Mouse (Mus musculus) inflammation-experienced regulatory T-cells, adult 6 months (primary cell): Measurements from ENCODE around the gene Chrna3. TPM values are rescaled to one million over a fixed set of nuclear protein-coding genes. Genes with fewer than 3 reads are reported as not detected.

Source experiments
- ATAC-seq: one replicate; pipeline ENCODE4 v1.8.0; 2017
- polyA plus RNA-seq, 3 experiments: library from polyadenylated mRNA; unstranded; fragments of 100-300 nt; shearing (Covaris generic); gene quantifications; one replicate each; pipeline ENCODE4 v1.2.1; 2017

Chrna3 gene
- polyA plus RNA-seq: under 1 TPM in 1 of 3 experiments, not detected in 2; 0.12 TPM

DNA sequence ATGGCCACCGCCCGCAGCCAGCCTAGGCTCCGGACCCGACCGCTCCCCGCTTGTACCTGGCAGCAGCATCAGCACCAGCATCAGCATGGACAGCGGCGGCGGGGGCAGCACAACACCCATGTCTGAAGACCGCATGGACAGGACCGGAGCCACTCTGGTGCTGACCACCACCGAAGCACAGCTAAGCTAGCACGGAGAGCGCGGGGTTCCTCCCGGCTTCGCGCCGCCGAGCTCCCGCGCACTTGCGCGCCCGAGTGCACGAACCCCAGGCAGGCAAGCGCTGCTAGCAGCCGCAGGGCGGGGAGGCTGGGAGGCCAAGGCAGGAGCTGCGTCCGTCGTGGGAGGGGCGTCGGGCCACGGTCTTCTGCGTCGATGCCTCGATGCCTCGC lies at the start of gene Chrna3:
TSS of gene Chrna3 (minus strand) at position 288 of the 389 bp plus-strand sequence.
- no peak for ATAC-seq

DNA sequence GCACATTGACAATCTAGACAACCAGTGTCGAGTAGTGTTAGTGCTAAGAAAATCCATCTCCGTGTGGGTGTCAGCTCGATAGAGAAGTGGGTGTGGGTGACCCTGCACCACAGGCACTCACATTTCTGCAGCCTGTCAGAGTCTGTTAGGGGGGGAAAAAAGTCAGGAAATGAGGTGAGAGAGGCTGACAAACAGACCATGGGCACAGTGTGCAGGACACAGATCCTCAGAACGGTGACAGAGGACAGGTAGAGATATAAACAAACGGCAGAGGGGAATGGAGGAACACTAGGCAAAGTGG lies 41.6 kb upstream of the Chrna3 start:
- no peak for ATAC-seq

DNA sequence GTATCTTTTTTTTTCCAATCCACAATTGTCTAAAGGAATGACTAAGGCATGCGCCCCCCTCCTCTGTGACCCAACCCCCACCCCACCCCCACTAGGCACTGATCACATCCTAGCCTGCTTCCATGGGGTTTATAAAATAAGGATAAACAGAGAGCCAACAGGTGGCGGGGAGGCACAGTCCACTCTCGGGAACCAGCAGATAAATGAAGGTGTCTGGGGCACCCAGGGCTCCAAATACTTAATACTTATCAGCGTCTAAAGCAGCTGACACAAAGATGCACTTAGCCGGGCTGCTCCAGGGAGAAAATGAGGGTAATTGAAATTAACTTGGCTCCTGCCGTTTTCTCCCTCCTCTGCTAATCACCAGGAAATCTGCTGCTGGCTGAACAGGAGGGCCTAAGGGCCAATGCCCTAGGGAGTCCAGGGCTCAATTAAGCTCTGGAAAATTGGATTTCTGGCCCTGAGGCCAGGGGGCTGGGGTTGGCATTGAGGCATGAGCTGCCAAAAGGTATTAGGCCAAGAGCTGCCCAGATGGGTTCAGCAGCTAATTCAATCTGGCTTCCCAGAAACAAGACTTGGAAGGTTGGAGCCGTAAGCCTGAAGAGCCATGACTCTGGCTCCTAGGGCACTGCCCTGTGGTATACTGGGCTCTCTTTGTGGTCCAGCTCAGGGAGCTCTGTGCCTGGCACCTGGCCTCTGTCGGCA lies 41.0 kb upstream of the Chrna3 start:
- no peak for ATAC-seq

DNA sequence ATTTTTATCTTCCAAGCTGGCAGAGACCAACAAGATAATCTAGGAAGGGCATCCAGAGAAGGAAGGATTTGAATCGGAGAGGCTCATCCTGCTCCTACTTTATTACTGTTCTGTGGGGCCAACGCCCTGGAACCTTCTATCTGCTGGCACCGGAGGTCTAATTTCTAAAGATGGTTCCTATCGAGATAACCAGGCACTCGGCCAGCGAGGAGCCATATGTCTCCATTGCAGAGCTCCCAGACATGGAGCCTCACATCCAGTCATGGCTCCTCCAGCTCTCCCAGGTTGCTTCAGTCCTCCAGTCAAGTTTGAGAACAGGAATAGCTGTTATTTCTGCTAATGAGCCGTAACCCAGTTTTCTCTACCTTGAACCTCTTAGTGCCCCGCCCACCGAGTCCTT lies 38.9 kb upstream of the Chrna3 start:
- ATAC-seq: no peak

DNA sequence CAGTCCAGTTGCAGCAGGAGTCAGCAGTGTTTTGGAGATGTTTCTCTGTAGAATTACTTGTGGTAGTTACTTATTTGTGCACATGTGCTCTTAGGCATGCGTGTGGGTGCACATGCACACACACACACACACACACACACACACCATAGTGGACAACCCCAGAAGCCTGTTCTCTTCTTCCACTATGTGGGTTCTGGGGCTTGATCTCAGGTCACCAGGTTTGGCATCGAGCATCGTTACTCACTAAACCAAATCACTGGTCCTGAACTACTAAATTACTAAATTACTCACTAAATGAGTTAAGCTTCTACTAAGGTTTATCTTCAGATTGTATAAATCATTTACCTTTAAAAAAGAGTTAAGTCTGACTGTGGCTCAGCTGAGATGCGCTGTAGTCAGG lies 31.7 kb upstream of the Chrna3 start:
- ATAC-seq: no peak

DNA sequence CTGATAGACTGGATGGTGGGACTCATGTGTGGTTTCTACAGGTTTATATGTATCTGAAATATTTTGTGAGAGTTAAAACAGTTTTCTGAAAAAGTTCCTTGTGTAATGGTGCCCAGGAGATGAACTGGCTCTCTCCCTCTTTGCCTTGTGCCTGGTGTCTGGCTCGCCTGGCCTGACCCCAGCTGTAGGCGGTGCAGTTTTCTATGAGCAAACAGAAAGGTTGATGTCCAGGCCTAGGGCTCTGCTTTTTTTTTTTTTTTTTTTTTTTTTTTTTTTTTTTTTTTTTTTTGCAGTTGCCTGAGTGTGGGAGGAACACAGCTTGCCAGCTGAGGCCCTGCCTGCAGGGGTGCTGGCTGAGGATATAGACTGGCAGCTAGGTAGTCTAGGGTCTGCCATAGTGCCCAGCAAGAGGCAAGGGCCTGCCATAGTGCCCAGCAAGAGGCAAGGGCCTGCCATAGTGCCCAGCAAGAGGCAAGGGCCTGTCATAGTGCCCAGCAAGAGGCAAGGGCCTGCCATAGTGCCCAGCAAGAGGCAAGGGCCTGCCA lies 29.1 kb upstream of the Chrna3 start:
- ATAC-seq: no peak

DNA sequence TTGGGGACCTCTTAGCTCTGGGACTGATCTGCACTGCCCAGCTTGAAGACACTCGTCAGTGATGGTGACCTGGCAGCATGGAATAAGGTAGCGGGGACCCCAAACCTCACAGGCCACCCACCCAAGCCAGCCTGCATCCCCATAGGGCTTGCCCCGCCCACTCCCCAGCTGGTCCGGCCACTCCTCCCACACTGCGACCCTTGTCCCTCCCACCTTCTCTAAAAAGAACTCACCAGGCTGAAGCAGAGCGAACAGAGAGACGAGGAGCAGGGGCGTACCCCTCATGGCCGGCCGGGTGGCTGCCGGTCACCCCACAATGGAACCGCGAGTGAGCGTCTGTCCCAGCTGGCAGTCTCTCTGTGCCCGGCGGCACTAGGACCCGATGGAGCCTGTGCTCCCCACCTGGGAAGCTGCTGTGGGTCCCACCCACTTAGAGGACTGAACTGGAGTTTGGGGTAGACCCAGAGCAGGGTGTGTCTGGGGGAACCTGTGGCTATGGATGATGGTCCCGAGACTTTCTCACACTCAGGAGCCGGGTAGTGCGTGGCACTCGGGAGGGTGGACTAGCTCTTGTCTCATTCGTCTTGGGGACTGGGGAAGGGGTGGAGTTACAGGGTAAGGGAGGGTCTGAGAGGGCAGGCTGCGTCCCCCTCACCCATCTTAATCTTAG lies 22.0 kb upstream of the Chrna3 start, which contains the start of gene Chrnb4:
TSS of gene Chrnb4 (minus strand) at position 569 of the 670 bp plus-strand sequence.
- no peak for ATAC-seq

DNA sequence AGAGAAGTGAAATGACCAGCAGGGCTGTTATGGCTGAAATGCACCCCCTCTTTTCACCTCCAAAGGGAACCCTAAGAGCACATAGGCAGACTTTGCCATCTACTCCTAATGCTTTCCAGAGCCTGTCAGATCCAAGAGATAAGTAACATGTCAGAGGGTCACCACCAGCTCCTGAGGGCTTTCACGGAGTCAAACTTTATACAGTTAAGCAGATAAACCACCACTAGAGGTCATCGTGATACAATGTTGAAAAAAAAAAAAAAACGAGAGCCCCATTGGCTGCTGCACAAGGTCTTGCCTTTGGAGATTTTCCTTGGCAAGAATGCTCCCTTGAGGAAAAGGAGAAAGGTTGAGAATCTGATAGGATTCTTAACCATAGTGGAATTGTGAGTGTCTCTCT lies 20.4 kb upstream of the Chrna3 start:
- no peak for ATAC-seq

DNA sequence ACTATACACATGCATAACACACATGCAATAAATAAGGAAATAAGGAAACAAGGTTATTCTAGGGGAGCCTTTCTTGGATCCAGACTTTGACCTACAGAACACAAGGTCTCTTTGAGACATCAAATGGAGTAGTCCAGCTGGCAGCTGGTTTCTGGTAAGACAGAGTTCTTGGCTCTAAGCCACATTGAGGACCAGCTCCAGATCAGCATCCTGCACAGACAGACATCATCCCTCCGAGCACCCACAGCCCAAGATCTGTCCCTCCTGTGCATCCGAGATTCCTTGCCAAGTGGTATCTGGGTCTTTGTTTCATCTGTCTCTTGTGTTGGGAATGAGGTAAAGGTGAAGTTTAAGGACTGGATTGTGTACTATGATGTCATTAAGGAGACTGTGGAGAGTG lies 18.6 kb upstream of the Chrna3 start:
- ATAC-seq: no peak

DNA sequence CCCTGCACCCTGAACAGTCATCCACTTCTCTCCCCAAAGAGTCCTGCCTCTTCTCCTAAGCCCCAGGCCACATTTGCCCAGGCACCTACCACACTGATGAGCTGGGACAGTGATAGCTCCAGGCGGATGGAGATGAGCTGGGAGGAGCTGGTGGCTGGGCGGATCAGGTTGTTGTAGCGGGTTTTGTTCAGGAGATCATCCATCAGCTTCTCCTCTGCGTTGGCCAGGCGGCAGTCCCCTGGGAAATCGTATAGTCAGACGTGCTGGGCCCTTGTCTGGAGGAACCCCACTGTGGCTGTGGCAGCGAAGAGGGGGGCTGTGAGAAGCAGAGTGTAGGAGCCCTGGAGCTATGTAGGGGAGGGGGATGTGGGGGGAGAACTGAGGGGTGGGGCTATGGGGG lies 17.3 kb upstream of the Chrna3 start:
- no peak for ATAC-seq

DNA sequence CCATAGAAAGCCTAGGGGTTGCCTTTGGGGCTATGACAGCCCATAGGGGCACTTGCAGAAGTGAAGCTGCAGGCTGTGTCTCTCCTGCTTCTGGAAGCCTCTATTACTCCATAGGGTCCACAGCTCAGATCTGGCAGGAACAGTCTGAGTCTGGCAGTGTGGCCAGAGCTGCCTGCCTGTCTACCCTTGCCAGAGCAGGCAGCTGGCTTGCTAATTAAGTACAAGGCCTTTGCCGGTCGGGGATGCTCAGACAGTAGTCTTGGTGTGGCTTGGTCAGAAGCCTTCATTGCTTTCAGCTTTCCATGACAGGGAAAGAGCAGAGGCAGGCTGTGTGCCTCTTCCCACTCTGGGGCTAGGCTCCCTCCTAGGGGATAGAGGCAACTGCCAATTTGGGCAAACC lies 15.0 kb upstream of the Chrna3 start:
- no peak for ATAC-seq

DNA sequence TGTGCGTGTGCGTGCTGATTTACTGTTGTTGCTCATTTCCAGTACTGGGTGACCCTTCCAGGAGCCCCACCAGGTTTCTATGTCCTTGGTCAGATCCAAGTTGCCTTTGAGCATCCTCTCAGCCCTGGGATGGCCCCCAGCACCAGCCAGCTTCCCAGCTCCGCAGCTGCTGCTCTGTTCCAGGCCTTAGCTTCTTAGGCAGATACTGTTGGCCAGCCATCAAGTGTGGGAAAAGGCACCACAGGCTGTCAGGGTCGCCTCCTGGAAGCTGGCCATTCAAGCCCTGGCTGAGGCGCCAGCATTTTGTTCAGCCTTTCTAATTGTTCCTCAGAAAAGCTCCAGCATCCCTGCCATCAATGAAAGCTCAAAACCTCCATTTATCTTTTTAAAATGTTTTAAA lies 13.6 kb upstream of the Chrna3 start:
- no peak for ATAC-seq

DNA sequence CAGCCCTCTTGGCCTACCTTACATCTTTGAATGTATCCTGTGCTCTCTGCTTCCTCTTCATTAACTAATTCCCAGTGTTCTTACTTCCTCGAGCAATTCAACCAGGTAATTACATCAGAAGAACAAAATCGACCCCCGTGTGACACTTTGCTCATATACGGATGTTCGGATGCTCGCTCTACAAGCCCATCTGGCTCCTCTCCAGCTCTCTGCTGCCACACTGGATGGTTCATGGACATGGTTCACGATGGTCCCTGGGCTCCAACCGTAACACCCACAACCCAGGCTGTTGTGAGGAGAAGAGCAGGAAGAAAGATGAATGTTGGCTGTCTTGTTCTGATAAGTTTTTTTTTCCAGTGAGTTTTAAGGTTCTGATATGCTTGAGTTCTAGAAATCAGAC lies 12.6 kb upstream of the Chrna3 start:
- ATAC-seq: no peak

DNA sequence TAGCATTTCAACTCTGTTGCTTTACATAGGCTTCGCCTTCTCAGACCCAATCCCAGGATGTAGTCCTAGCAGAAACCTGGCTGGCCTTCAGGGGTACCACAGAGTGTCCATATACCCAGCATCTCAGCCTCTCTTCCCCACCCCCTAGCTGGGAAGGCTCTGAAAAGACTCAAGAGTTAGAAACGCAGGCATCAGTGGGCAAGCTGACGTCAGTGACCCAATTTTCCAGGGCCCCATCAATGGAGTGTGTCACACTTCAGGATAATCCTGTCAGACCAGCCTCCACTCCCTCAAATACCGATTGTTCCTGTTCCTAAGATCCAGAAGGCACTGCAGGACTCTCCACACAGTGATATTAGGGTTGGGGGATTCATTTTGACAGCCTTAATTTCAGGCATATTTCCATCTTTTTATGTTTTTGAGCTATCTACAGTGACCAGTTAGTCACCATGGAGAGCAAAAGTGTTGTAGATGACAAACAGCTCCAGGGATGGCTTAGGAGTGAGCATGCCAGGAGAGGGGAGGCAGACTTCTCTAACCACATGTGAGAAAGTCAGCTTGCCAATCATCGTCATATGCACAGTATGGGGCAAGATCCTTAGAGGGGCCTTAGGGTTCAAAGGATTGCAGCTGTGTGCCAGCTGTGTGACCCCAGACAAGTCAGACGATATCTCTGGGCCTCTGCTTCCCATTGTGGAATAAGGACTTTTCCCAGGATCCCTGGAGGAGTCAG lies 5.2 kb upstream of the Chrna3 start:
- ATAC-seq: no peak

DNA sequence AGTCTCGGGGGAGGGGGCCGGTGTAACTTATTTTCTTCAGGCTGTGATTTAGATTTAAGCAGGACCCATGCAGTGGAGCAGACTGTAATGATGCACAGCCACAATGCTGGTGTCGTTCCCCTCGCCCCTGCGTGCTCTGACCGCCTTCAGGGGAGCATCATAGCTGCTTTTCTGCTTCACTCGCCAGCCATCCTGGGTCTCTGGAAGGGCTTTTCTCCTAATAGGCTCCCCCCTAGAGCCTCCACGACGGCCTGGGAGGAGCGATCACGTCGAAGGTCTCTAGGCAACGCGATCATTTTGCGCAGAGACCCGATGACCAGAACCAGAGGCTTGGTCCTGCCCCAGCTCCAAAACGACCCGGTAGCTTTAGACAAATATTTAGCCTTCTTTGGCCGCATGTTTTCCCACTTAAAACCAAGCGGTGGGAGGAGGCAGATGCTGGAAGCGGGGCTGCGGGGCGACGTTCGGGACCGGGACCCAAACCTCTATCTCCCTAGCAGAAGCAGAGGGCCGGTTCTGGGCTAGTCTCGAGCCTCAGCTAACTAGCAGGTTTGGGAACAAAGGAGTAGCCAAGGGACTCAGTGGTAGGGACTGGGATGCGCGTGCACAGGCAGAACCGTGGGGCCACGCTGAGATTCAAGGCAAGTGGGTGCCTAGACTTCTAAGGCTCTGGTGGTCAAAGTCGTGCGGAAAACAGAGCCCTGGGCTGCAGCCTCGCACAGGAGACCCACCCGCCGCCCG lies 658 bp downstream of the Chrna3 start:
- no peak for ATAC-seq

DNA sequence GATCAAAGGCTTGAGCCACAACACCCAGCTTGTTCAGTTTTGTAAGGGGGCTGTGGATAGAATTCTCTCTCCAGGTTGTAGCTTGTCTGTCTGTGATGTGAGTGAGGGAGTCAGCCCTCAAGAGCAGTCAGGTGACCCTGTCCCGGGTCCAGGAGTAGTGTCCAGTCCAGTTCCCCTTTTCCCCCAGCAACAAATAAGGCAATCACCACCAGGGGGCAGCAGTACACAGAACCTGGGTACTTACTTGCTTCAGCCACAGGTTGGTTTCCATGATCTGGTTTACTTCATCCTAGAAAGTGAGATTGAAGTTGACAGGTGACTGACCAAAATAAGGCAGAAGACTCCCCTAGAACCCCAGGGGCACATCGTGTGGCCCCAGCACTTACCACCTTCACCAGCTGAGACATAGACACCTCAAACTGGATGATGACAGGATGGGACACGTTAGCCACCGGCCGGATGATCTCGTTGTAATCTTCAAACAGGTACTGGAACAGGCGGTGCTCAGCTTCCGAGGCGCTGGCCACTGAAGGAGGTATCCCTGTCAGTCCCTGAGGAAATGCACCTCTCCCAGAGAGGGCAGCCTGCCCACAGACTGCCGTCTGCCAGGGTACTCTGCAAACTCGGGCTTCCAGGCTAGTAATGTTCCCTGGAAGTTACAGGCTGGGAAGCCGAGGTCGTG lies 2.3 kb downstream of the Chrna3 start:
- ATAC-seq: no peak

DNA sequence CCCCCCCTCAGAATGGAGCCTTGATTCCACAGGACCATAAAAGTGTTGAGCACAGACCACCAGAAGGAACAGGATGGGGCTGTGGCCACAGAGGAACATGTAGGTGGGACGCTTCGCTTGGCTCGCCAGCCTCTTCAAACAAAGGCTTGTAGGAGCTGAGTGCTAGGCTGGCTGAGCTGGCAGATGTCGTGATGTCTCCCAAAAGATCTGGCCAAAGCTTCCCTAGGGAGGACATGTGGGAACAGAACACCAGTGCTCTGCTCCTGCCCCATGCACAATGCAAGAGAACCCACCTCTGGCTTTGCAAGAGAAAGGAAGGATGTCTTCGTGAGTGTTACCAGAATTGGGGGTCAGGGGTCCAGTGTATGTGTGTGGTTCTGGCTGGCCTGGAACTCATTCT lies 3.0 kb downstream of the Chrna3 start:
- no peak for ATAC-seq

DNA sequence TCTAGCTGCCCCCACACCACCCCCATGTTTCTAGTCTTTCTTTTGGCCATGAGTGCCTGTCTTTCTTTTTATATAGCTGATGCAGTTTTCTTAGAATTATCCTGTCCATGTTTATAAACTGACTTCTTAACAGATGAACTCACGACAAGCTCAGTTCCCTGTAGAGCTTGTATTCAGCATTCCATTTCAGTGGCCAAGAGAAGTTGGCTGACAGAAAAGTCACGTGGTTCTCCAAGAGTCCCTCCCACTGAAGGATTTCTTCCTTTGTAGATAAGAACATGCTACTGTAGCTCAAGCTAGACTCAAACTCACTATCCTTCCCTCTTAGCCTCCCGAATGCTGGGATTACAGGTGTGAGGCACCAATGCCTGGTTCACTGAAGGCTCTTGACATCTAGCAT lies 9.4 kb downstream of the Chrna3 start:
- ATAC-seq: no peak

DNA sequence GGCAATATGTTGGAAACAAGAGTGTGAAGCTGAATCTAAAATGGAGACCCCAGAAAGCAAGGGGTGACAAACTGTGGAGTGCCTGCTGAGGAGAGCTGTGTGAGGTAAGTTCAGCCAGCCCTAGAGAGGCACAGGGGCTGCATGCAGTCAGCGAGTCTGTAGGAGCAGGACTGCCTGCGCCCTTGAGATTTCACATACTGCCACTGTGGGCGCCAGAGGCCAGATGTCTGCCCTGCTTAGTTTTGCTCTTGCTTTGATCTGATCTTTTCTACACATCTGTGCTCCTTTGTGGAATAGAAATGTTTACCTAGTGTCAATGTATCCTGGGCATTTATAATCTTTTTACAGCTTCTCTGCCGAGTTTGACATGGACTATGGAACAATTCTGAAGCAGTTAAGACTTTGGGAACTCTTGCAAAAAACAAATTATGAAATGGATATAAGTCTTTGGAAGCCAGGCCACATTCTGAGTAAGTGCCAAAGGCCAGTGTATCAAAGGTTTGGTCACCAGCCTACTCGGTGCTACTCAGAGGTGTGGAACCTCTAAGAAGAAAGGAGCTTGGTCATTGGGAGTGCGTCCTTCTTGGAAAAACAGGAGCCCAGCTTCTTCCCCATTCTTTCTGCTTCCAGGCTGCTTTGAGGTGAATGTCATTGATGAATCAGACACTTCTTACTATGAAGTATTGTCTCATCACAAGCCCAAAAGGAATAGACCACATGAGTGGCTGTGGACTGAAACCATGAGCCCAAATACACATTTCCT lies 15.6 kb downstream of the Chrna3 start:
- ATAC-seq: no peak

DNA sequence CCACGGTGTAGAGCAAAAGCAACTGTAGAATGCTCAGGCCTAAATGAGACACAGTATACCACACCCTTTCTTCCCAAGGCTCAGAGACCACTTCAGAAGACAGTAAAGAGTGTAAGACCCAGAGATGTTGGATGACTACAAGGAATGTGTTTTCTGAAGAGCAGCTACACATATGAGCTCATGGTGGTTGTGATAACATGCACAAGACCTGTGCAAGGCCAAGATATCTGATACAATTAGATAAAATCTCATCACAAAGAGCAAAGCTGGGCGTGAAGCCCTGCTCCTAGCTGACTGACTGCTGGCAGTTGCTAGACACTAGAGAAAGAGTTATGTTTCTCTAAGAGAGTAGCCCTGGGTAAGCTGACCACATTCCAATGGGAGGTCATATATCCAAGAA lies 16.7 kb downstream of the Chrna3 start:
- ATAC-seq: no peak

DNA sequence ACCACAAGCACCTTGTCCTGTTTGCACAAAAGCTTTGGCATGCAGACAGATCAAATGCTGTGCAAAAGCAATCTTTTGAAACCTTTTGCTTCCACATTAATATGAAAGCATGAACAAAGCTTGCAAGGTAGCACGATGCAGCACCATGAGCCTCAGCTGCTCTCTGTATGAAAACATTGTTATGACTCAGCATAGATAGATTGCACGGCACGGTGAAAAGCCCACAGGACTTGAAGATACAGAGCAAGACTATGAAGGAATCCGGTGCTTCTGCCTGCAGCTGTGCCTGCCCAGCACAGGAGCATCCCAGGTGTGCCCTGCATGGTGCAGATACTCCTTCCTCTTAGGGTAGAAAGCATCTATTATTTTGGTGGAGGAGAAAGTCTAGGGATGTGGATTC lies 22.8 kb downstream of the Chrna3 start:
- ATAC-seq: no peak

DNA sequence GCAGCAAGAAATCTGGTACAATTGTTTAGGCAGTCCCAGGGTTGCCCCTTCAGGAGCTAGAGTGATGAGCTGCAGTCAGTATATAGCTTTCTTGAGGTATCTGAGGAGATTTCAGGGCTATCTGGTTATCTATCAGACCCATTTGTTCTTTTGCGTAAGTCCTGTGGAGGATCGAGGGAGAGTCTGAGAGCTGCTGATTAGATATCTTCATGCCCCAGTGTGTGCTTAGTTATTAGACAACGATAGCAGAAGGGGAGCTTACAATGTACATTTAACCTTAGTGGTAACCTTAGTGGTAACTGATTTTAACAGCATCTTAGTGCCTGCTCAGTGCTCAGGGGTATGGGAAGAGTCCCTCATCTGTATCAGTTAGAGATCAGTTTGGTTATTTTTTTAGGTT lies 30.7 kb downstream of the Chrna3 start:
- no peak for ATAC-seq
